Mouse (Mus musculus) mouse embryonic stem cell (cell line): Measurements from ENCODE around the gene Ltb.

Experiments used
- in situ Hi-C, 2 experiments: fragments of 300-500 bp; cut with MboI; formaldehyde crosslinking; loops; 1 replicate in 1 of 2; 3 replicates in 1 of 2; pipeline ENCODE4 v1.14.3; 2019 to 2020; ENCODE audit warnings: low sequenced_read_pairs in 2 of 2, low pct_unique_long_range_greater_than_20kb in 1 of 2, mixed read lengths in 1 of 2; ENCODE audit not compliant: unreplicated experiment in 1 of 2

The Ltb gene

DNA sequence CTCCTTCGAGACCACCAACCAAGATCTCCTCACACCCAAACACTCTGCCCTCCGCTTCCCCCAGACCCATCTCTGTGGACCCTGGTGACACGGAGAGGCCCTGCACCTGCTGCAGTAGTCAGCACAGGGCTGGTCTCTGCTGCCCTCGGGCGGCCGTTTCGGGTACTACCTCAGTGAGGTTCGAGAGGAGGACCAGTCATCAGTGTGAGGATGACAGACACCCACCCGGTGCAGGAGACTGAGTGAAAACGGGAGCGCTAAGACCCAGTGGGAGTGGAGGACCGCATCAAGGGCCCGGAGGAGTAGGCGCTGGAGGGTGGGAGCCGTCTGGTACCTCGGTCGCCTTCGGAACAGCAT is 42.1 kb downstream of the Ltb start:
- in situ Hi-C loops, result no loop called here

DNA sequence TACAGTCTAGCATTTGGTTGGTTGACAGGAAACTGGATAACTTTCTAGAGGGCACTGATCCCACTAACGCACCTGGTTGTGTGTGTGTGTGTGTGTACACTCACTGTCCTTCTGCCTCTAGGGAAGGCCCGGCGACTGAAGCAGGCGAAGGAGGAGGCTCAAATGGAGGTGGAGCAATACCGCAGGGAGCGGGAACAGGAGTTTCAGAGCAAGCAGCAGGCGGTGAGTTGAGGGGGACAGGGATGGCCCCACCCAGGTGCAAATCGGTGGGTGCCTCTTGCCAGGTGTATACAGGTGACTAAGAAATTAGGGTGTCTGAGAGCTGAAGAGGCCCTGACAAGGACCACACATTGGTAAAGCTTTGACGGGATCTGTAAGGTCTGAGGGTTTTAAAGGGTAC is 42.8 kb downstream of the Ltb start:
- in situ Hi-C loops, result no loop called here

DNA sequence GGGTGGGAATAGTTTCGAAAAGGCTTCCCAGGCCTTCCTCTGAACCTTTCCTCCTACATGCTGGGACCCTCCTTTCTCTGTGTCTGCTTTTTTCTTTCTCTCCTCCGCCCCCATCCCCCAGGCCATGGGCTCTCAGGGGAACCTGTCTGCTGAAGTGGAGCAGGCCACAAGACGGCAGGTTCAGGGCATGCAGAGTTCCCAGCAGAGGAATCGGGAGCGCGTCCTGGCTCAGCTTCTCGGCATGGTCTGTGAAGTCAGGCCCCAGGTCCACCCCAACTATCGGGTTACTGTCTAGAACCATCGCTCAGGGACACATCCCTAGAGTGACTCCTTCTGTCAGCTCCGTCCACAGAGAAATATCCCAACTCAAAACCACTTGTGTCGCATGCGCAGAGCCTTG is 43.3 kb downstream of the Ltb start:
- in situ Hi-C loops, result no loop called here

DNA sequence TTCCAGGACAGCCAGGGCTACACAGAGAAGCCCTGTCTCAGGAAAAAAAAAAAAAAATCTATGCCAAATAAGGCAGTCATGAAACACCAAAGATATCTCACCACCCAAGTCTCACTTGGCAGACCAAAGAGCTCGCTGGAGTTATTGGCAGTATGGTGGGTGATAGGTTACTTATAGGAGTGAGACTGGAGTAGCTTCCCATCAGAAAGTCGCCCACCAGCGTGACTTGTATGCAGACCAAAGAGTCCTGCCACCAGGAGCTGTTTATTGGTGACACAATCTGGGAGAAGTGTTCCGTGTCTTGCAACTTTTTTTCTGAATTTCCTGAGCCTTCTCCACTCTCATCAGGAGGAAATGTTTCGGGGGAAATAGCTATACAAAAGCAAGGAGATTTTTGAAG is 45.5 kb downstream of the Ltb start:
- in situ Hi-C loops, result no loop called here

DNA sequence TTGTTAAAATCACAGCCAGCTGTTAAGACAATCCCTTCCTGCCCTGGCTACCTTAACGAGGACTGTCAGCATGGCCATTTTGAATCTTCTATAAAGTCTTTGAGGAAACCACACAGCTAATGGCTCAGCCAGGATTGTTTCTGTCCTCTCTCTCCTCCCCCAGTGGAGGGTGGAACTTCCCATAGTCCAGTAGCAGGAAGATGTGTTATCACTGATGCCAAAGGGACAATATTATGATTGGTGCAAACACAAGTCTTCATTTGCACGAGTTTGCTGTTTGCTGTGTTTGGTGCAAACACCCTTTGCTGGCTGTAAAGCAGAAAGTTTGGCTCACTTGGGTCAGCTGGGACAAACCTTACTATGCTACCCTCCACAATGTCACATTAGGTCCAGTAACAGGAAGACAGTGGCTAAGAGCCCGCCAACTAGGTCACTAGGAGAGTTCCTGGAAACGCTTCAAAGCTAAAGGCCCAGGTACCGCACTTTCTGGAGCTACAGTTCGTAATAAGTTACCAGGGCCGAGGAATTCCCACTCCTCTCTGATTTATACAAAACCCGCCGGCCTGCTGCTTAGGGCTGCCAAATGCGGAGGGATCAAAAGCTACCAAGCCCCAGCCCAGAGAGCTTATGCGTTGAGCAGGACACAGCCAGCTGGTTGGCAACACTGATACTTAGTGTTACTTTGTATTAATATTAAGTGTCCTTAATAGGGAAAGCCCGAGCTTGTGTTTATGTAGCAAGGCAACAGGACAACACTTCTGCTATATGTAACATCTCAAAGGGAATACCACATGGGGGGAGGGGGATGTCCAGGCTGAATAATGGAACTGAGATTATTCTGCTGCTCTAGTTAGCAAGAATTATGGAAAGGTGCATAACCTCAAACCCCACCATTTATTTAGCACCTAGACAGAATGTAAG is 46.4 kb downstream of the Ltb start:
- in situ Hi-C loops, result no loop called here

DNA sequence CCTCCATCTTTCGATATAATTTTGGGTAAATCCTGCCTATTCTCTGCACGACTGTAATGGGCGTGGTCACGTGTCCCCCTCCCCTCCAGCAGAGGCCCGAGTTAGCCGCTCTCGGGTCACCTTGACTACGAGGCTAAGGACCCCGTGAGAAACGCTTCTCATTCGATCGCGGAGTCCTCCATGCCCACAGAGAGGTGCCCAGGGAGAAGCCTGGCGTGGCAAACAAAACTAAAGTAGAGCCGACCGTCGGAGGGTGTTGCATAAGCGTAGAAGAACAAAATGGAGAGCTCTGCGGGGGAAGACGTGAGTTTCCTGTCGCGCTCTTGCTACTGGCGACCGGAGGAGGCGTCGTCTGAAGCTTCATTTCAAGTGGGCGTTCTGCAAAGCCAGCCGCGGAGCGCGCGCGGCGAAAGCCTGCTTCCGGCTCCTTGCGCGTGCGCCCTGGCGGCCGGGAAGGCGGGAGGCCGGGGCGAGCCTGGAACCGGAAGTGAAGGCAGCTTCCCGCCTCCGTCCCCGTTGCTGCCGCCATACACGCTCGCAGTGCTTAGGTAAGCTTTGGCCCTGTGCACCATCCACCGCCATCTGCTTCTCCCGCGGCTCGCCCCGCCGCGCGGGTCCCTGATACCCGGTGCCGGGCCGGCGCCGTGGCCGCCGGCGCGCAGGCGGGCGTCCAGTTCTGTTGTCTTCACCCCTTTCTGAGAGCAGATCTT is 47.2 kb downstream of the Ltb start, which contains the start of gene Ddx39b:
Gene Ddx39b, plus strand, starts transcription at position 442 of the 710 bp plus-strand sequence.
- in situ Hi-C loops, result no loop called here

DNA sequence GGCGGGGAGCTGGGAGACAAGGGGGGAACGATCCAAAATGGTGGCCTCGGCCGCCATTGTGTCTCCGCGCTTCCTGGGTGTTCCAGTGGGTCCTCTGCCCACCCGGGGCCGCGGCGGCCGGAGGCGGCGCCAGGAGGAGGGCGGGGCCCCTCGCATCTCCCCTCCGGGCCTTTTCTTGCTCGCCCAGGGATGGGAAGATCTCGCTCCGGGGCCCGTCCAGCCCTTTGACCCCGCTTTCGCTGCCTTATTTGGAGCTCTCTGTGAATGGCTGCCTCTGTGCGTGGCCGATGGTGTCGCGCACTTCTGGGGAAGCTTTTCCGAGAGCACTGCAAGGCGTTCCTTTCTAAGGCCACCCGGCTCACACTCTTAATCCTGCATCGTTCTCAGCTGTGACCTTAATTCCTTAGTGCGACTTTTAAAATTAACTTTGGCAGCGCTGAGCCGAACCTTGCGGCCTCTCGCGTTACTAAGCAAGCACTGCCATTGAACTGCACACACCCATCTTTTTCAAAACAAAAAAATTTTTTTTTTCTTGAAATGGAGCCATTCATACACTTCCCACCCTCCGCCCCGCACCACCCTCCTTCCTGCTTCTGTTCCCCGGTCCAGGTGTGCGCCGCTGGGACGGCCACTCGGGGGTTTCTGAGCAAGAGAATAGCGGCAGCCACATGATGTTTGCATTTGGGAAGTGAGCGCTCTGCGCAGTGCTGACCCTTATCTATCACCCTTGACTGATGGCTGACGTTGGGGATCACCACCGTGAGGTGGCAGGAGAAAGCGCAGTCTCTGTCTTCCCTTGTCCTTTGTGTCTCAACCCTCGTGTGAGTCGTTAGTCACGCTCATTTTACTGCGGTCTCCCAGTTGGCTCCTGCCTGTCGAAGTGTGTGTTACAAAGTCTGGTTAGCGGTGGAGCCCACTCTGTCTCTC is 48.0 kb downstream of the Ltb start:
- in situ Hi-C loops, result no loop called here

DNA sequence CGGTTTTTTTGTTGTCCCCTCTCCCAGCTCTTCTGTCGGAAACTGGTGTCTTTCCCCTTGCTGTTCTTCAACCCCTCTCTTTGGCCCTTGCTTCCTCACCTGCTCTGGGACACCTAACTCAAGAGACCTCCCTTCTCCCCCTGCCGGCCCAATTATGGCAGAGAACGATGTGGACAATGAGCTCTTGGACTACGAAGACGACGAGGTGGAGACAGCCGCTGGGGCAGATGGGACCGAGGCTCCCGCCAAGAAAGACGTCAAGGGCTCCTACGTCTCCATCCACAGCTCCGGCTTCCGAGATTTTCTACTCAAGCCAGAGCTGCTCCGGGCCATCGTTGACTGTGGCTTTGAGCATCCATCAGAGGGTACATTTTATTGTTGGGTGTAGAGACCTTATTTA is 48.8 kb downstream of the Ltb start:
- in situ Hi-C loops, result no loop called here

DNA sequence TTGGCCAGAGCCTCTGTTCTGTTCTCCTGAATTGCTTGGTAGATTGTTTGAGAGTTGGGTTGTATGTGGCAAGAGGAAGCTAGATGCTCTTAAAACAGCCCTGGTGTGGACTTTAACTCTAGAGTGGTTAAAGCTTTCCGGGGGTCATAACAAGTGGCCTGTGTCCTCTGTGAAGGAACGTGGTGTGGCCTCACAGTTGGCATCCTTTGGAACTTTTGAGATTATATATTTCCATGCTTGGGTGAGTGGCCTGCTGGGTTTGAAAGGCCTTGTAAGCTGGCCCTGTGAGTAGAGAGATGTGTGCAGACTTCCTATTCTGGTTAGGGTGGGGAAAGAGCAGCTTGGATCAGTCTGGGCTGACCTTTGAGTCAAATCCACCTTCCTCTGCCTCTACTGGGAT is 50.8 kb downstream of the Ltb start:
- in situ Hi-C loops, result no loop called here
